Mouse (Mus musculus) lung, postnatal 14 days (tissue): ENCODE data around the gene Abca4.

Experiments
- DNase-seq: peaks from one replicate; pipeline ENCODE4 v3.0.0; 2021

Abca4 gene

GRCm38 (mm10) chr3:122043799-122044547, at the start of gene Abca4:
Abca4 (plus strand) TSS chr3:122044443.
- DNase-seq, result no peak

GRCm38 (mm10) chr3:121995125-121995524, 49.1 kb upstream of the Abca4 start:
- DNase-seq, result no peak

- DNase-seq, result no peak
Observed at GRCm38 (mm10) chr3:121999934-122000333, 44.3 kb upstream of the Abca4 start.

GRCm38 (mm10) chr3:122001568-122001967, 42.7 kb upstream of the Abca4 start:
- no peak for DNase-seq

- no peak for DNase-seq
Observed at GRCm38 (mm10) chr3:122009818-122010217, 34.4 kb upstream of the Abca4 start.

GRCm38 (mm10) chr3:122010292-122010691, 34.0 kb upstream of the Abca4 start:
- no peak for DNase-seq

- DNase-seq, result no peak
Observed at GRCm38 (mm10) chr3:122012464-122012863, 31.8 kb upstream of the Abca4 start.

GRCm38 (mm10) chr3:122018421-122018820, 25.8 kb upstream of the Abca4 start:
- no peak for DNase-seq

GRCm38 (mm10) chr3:122019159-122019558, 25.1 kb upstream of the Abca4 start:
- no peak for DNase-seq

GRCm38 (mm10) chr3:122021029-122021652, 23.1 kb upstream of the Abca4 start:
- no peak for DNase-seq

GRCm38 (mm10) chr3:122022355-122022754, 21.9 kb upstream of the Abca4 start:
- no peak for DNase-seq

GRCm38 (mm10) chr3:122026676-122027075, 17.6 kb upstream of the Abca4 start:
- no peak for DNase-seq

GRCm38 (mm10) chr3:122027776-122028175, 16.5 kb upstream of the Abca4 start:
- no peak for DNase-seq

- DNase-seq, result no peak
Observed at GRCm38 (mm10) chr3:122033248-122033837, 10.9 kb upstream of the Abca4 start.

GRCm38 (mm10) chr3:122034240-122034639, 10.0 kb upstream of the Abca4 start:
- DNase-seq, result no peak

GRCm38 (mm10) chr3:122035092-122035491, 9.2 kb upstream of the Abca4 start:
- no peak for DNase-seq

GRCm38 (mm10) chr3:122040522-122040921, 3.7 kb upstream of the Abca4 start:
- no peak for DNase-seq

GRCm38 (mm10) chr3:122043102-122043501, 1.1 kb upstream of the Abca4 start:
- DNase-seq, result no peak

- DNase-seq, result peak; percentile 71
Observed at GRCm38 (mm10) chr3:122046187-122046620, 2.0 kb downstream of the Abca4 start.

- DNase-seq, result peak; percentile 34
Observed at GRCm38 (mm10) chr3:122047402-122047801, 3.2 kb downstream of the Abca4 start.

- DNase-seq, result peak; percentile 75
Observed at GRCm38 (mm10) chr3:122047921-122048861, 3.9 kb downstream of the Abca4 start.

- no peak for DNase-seq
Observed at GRCm38 (mm10) chr3:122049158-122049557, 4.9 kb downstream of the Abca4 start.
